Mouse (Mus musculus): Measurements from ENCODE around the gene Manf. TPM values are rescaled to one million over a fixed set of nuclear protein-coding genes. Genes with fewer than 3 reads are reported as not detected.

Manf gene
- 100 to 1,000 TPM; 130 to 147 TPM for total RNA-seq (2021)
- long read RNA-seq, experiment 1, transcript Manf-202 (4 exons, 2,247 nt): major isoform, 78 of 90 reads
- long read RNA-seq, experiment 1, partial matches to known transcripts: 0 of 90 reads
- long read RNA-seq, experiment 1, other reads (novel, unspliced or antisense): 7 of 90 reads
- long read RNA-seq, experiment 2, transcript Manf-202 (4 exons, 2,247 nt): major isoform, 37 of 46 reads
- long read RNA-seq, experiment 2, partial matches to known transcripts: 0 of 46 reads
- long read RNA-seq, experiment 2, other reads (novel, unspliced or antisense): 7 of 46 reads

- DNase-seq (ENCODE audit: low spot score in 2 of 2): peak; percentile 97 to 99
Observed at GRCm38 (mm10) chr9:106891829-106892551, at the start of gene Manf. Gene Manf (minus strand): TSS chr9:106891979.

DNA sequence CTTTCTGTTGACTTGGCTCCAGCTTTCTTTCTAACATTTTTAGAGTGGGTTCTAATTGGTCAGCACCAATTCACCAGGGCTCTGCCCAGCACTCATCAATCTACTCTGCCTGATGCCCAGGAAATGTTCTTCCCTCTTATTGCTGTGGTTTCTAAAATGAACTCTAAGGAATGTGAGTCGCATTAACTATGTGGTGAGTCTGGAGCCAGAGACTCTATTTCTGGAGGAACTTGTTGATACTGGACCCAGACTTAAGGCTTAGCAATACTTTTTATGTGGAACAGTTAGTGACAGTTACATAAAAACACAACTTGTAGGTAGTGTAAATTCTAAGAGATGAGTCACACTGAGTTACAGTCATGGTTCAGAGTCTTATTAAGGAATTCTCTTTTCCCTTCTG, 43.2 kb upstream of the Manf start:
- DNase-seq (ENCODE audit: low spot score in 2 of 2): peak in 1 of 2 experiments; percentile 20

- DNase-seq (ENCODE audit: low spot score in 2 of 2): no peak
Observed at GRCm38 (mm10) chr9:106914878-106915277, 23.1 kb upstream of the Manf start.

- no peak for DNase-seq (ENCODE audit: low spot score in 2 of 2)
Observed at GRCm38 (mm10) chr9:106913759-106914158, 22.0 kb upstream of the Manf start.

DNA sequence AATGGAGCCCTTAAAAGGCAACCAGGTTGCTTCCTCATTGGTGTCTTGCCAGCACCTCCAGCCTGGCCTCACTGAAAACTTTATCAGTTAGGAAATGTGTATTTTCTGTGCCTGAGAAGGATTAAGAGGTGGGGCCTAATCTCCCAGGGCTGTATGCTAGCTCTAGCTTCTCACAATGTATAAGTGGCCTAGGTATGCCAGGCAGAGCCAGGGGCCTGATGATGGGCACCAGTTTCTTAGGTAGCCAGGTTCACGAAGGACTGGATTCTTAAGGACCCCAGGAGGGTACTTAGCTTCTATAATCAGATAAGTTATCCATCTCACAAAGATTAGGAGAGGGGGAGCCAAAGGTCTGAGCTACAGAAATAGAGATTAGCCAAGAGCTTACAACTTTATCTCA, 19.8 kb upstream of the Manf start:
- DNase-seq (ENCODE audit: low spot score in 2 of 2): no peak

- DNase-seq (ENCODE audit: low spot score in 2 of 2): no peak
Observed at GRCm38 (mm10) chr9:106908715-106909114, 16.9 kb upstream of the Manf start.

DNA sequence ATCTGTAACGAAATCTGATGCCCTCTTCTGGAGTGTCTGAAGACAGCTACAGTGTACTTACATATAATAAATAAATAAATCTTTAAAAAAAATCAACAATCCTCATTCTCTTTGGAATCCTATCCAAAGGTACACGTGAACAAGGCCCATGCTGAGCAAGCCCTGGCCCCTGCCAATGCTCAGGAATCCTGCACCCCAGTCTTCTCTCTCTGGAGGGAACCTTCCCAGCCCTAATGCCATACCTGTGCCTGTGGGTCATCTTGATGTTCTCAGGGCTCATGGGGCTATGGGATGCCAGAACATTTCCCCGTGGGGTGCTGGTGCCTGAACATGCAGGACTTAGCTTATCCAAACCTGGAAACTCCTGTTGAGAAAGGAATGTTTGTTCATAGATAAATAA, 16.4 kb upstream of the Manf start:
- no peak for DNase-seq (ENCODE audit: low spot score in 2 of 2)

GRCm38 (mm10) chr9:106906597-106906996, 14.8 kb upstream of the Manf start:
- DNase-seq (ENCODE audit: low spot score in 2 of 2): no peak

DNA sequence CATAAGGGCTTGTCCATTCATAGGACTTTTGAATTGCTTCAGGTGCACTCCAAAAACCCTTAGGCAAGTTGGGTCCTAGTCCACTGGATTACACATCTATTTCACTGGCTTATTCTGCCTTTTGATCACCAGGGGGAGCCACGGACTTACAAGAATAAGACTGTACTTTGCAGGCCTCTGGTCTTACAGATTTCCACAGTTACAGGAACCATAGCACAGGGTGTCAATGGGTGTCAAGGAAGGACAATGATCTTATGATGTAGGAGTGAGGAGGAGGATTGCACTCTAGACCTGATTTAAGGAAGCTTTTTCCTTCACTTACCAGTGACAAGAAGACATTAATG, 12.0 kb upstream of the Manf start:
- peak in 1 of 2 experiments; percentile 51 for DNase-seq (ENCODE audit: low spot score in 2 of 2)

- DNase-seq (ENCODE audit: low spot score in 2 of 2): no peak
Observed at GRCm38 (mm10) chr9:106903099-106903790, 11.5 kb upstream of the Manf start.

DNA sequence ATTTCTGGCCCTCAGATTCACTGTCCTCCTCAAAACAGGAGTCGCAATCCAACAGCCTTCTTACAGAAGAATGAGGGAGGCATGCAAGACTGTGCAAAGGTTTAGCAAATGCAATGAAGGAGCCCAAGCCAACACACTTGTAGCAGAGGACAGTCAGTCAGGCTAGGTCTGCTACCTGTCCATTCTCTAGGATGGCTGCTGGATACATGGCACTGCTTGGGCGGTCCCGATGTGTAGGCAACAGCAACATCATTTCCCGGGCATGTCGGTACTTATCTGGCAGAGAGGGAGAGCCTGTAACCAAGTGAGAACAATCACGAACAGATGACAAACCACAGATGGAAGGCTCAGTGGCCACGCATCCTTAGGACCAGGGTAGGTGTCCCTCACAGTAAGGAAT, 9.8 kb upstream of the Manf start:
- peak in 1 of 2 experiments; percentile 27 for DNase-seq (ENCODE audit: low spot score in 2 of 2)

GRCm38 (mm10) chr9:106898901-106899300, 7.1 kb upstream of the Manf start:
- no peak for DNase-seq (ENCODE audit: low spot score in 2 of 2)

GRCm38 (mm10) chr9:106893327-106893726, 1.5 kb upstream of the Manf start:
- DNase-seq (ENCODE audit: low spot score in 2 of 2): no peak

DNA sequence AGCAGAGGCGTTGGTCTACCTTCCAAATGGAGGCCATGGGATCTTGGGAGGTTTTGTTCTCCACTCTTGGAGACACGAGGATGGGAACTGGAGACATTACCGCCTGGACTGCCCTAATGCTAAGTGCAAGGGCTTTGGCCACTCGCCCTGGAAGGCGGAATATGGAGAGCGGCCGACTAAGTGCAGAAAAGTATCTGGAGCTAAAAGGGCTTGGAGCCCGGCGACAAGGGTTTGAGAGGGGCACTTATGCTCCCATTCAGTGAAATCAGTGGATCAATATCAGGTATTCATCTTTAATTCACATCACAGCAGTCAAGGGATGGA, 735 bp upstream of the Manf start:
- DNase-seq (ENCODE audit: low spot score in 2 of 2): no peak

GRCm38 (mm10) chr9:106891341-106891741, 438 bp downstream of the Manf start:
- DNase-seq (ENCODE audit: low spot score in 2 of 2): no peak

- no peak for DNase-seq (ENCODE audit: low spot score in 2 of 2)
Observed at GRCm38 (mm10) chr9:106890496-106891240, 1.1 kb downstream of the Manf start.

- DNase-seq (ENCODE audit: low spot score in 2 of 2): no peak
Observed at GRCm38 (mm10) chr9:106889321-106889720, 2.5 kb downstream of the Manf start.

DNA sequence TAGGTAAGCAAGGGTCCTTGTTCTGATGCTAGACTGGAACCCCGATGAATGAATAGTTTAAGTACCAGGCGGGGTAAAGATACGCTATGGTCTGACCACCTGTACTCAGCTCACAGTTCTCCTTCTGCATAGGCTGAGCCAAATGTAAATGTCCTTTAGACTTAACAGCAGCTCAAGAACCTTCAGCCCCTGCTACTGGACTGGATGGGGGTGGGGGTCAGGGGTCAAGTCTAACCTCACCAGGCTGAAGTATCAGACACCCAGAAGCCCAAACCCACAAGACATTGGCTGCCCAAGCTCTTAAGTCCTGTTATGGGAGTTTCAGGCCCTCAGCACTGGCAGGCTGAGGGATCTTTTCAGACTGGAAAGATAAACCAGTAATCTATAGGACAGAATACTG, 3.4 kb downstream of the Manf start:
- DNase-seq (ENCODE audit: low spot score in 2 of 2): no peak

GRCm38 (mm10) chr9:106886828-106887702, 4.7 kb downstream of the Manf start, which contains the start of gene Rbm15b:
Gene Rbm15b (minus strand): TSS chr9:106887428.
- peak; percentile 98 to 99 for DNase-seq (ENCODE audit: low spot score in 2 of 2)

- peak in 1 of 2 experiments; percentile 51 for DNase-seq (ENCODE audit: low spot score in 2 of 2)
Observed at GRCm38 (mm10) chr9:106885901-106886731, 5.7 kb downstream of the Manf start.
